Mouse (Mus musculus) myocyte (in vitro differentiated cells): Measurements from ENCODE around the gene Dclk2. TPM values are rescaled to one million over a fixed set of nuclear protein-coding genes. Genes with fewer than 3 reads are reported as not detected.

Experiments
- H3K27me3 ChIP-seq: one replicate; pipeline ENCODE4 v1.6.1; 2011; ENCODE audit not compliant: control insufficient read depth, insufficient read depth, insufficient read length
- H3K36me3 ChIP-seq: one replicate; pipeline ENCODE4 v1.6.1; 2011; ENCODE audit not compliant: control insufficient read depth, insufficient read depth
- H3K4me2 ChIP-seq: one replicate; pipeline ENCODE4 v1.6.1; 2011; ENCODE audit warnings: low read depth, control low read depth
- H3K4me3 ChIP-seq: one replicate; pipeline ENCODE4 v1.5.1; 2011; ENCODE audit warnings: mild to moderate bottlenecking, control low read depth, moderate library complexity
- H3K79me2 ChIP-seq: one replicate; pipeline ENCODE4 v1.6.1; 2011; ENCODE audit not compliant: control insufficient read depth, insufficient read depth
- H3ac ChIP-seq: one replicate; pipeline ENCODE4 v1.6.1; 2011; ENCODE audit not compliant: control insufficient read depth, insufficient read length
- CEBPB ChIP-seq: IDR thresholded peaks from 2 replicates; pipeline ENCODE4 v1.6.1; 2011; ENCODE audit warnings: mild to moderate bottlenecking, moderate library complexity; ENCODE audit not compliant: poor library complexity, insufficient read depth, severe bottlenecking
- E2F4 ChIP-seq: IDR thresholded peaks from one replicate; pipeline ENCODE4 v1.6.1; 2011; ENCODE audit warnings: mild to moderate bottlenecking, control low read depth, moderate library complexity; ENCODE audit not compliant: insufficient read depth
- MAX ChIP-seq: IDR thresholded peaks from one replicate; pipeline ENCODE4 v1.6.1; 2011; ENCODE audit warnings: low read depth, mild to moderate bottlenecking, control low read depth
- MYOD1 ChIP-seq, 3 experiments: IDR thresholded peaks; one replicate each; pipeline ENCODE4 v1.6.1; 2011; ENCODE audit warnings: control low read depth in 2 of 3, low read depth in 2 of 3, mild to moderate bottlenecking in 2 of 3, moderate library complexity in 1 of 3; ENCODE audit not compliant: insufficient read length in 2 of 3, control insufficient read depth in 1 of 3
- MYOG ChIP-seq, 3 experiments: IDR thresholded peaks; one replicate each; pipeline ENCODE4 v1.6.1; 2011; ENCODE audit warnings: control low read depth in 2 of 3, low read depth in 2 of 3, mild to moderate bottlenecking in 2 of 3; ENCODE audit not compliant: insufficient read length in 2 of 3, control insufficient read depth in 1 of 3, insufficient read depth in 1 of 3
- POLR2A ChIP-seq: IDR thresholded peaks from one replicate; pipeline ENCODE4 v1.6.1; 2011; ENCODE audit warnings: low read depth, mild to moderate bottlenecking, control low read depth, moderate library complexity; ENCODE audit not compliant: insufficient read length
- POLR2AphosphoS2 ChIP-seq: IDR thresholded peaks from one replicate; pipeline ENCODE4 v1.6.1; 2011; ENCODE audit warnings: low read depth, control low read depth; ENCODE audit not compliant: insufficient read length
- REST ChIP-seq: IDR thresholded peaks from one replicate; pipeline ENCODE4 v1.6.1; 2011; ENCODE audit warnings: mild to moderate bottlenecking, control low read depth, moderate library complexity; ENCODE audit not compliant: insufficient read depth, insufficient read length
- SRF ChIP-seq: IDR thresholded peaks from one replicate; pipeline ENCODE4 v1.6.1; 2011; ENCODE audit warnings: low read depth; ENCODE audit not compliant: control insufficient read depth, insufficient read length
- TCF12 ChIP-seq: IDR thresholded peaks from one replicate; pipeline ENCODE4 v1.6.1; 2011; ENCODE audit warnings: mild to moderate bottlenecking, control low read depth; ENCODE audit not compliant: poor library complexity, insufficient read depth, severe bottlenecking
- TCF3 ChIP-seq: IDR thresholded peaks from one replicate; pipeline ENCODE4 v1.6.1; 2011; ENCODE audit warnings: low read depth, control low read depth; ENCODE audit not compliant: insufficient read length
- USF1 ChIP-seq: IDR thresholded peaks from one replicate; pipeline ENCODE4 v1.6.1; 2011; ENCODE audit warnings: low read depth, mild to moderate bottlenecking, control low read depth, moderate library complexity
- polyA plus RNA-seq: library from polyadenylated mRNA; unstranded; fragments of >200 nt; fragmentation: generic; extraction: Trizol; gene quantifications from one replicate; pipeline ENCODE4 v1.2.1, GENCODE M21; 2012; ENCODE audit warnings: missing spikeins

Dclk2 gene
- polyA plus RNA-seq, 1 experiment = 1.8 TPM

GRCm38 (mm10) chr3:86933446-86933845, 12.8 kb upstream of the Dclk2 start:
- no peak for TF ChIP-seq TCF3
- no peak for TF ChIP-seq POLR2A
- TF ChIP-seq CEBPB = no peak
- TF ChIP-seq SRF = no peak
- no peak for TF ChIP-seq REST
- no peak for TF ChIP-seq POLR2AphosphoS2
- no peak for TF ChIP-seq E2F4
- TF ChIP-seq USF1 = no peak
- TF ChIP-seq MAX = no peak
- no peak for TF ChIP-seq MYOD1 (IDR thresholded peaks at IDR 0.05; ENCODE audit: control insufficient read depth in 1 of 3, insufficient read length in 2 of 3, low read depth in 2 of 3)
- TF ChIP-seq TCF12 = no peak
- no peak for TF ChIP-seq MYOG (IDR thresholded peaks at IDR 0.05; ENCODE audit: control insufficient read depth in 1 of 3, insufficient read depth in 1 of 3, insufficient read length in 2 of 3, low read depth in 2 of 3)
- Histone ChIP-seq H3ac (no peak overlapping the region), H3K36me3 (no peaks in the 10 kb centered on the region), H3K4me3 (no peak overlapping the region), H3K4me2 (no peak overlapping the region), H3K79me2 (no peaks in the 10 kb centered on the region), H3K27me3 (no peaks in the 10 kb centered on the region)

DNA sequence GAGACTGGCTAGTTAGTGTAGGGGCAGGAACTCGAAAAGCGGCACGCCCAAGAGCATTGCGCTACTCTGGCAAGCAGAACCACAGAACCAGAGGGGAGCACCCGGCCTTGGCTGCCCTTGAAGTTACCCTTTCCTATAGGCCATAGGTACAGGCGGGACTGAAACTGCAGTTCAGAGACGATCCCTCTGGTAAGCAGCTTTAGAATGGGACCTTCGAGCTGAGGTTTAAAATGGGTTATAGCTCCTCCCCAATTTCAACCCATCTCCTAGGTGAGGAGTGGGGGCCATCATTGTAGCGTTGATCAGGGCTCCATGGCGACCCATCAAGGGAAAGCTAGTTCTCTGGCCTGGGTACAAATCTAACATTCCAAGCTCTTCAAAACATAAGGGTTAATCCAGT, 3.0 kb upstream of the Dclk2 start:
- Histone ChIP-seq H3K79me2 (no peaks in the 10 kb centered on the region), H3K4me3 (no peak overlapping the region), H3K36me3 (no peaks in the 10 kb centered on the region), H3ac (no peak overlapping the region), H3K4me2 (no peak overlapping the region), H3K27me3 (peaks cover 19% of the 10 kb centered on the region)
- TF ChIP-seq MYOD1 (IDR thresholded peaks at IDR 0.05; ENCODE audit: control insufficient read depth in 1 of 3, insufficient read length in 2 of 3, low read depth in 2 of 3) (no peak), SRF (no peak)

DNA sequence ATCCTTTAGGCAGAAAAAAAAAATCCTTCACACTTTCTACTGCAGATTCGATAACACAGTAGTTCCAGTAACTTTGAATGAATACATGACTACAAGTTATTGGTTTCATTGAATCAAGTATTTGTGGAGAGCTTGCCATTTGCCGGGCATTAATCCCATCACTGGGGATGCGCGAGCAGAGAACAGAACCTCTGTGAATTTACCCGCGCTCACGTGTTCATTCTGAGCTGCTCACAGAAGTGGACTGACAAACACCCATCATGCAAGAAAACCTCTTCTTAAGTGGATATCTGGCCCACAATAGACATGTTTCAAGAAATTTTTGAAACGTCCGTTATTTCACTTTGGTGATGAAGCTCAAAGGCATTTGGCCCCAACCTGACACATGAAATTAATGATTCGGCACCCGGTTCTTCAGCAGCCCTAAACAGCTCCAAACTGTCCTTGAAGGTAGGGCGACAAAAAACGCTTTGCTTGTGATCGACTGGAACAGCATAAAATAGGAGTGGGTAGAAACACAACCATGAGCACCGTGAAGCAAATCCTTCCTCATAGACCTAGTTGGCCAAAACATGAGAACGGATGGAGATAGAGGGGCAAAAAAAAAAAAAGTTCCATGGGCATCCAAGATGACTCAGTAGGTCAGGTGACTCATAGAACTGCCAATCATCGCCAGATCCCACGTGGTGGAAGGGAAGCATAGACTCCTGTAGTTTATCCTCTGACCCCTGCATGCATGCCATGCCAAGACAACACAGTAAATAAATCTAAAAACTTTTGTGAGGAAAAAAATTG, 726 bp upstream of the Dclk2 start:
- Histone ChIP-seq H3K4me3 (no peak overlapping the region), H3K4me2 (peak overlapping the region; percentile 59), H3ac (peak overlapping the region; percentile 15), H3K36me3 (no peaks in the 10 kb centered on the region), H3K27me3 (peaks cover 19% of the 10 kb centered on the region), H3K79me2 (no peaks in the 10 kb centered on the region)
- TF ChIP-seq USF1 (peak; percentile 38), CEBPB (no peak), MYOD1 (IDR thresholded peaks at IDR 0.05; ENCODE audit: control insufficient read depth in 1 of 3, insufficient read length in 2 of 3, low read depth in 2 of 3) (no peak)

GRCm38 (mm10) chr3:86919641-86920342, 860 bp downstream of the Dclk2 start:
- peak overlapping the region; percentile 15 for H3ac ChIP-seq
- peaks cover 19% of the 10 kb centered on the region for H3K27me3 ChIP-seq
- no peaks in the 10 kb centered on the region for H3K79me2 ChIP-seq
- peak overlapping the region; percentile 59 for H3K4me2 ChIP-seq
- no peak for TF ChIP-seq MYOG (IDR thresholded peaks at IDR 0.05; ENCODE audit: control insufficient read depth in 1 of 3, insufficient read depth in 1 of 3, insufficient read length in 2 of 3, low read depth in 2 of 3)
- TF ChIP-seq CEBPB = no peak
- TF ChIP-seq E2F4 = no peak
- TF ChIP-seq POLR2AphosphoS2 = no peak
- TF ChIP-seq TCF3 = no peak
- TF ChIP-seq MAX = no peak
- TF ChIP-seq MYOD1 (IDR thresholded peaks at IDR 0.05; ENCODE audit: control insufficient read depth in 1 of 3, insufficient read length in 2 of 3, low read depth in 2 of 3) = no peak
- no peak for TF ChIP-seq USF1
- TF ChIP-seq REST = no peak
- no peak overlapping the region for H3K4me3 ChIP-seq
- no peaks in the 10 kb centered on the region for H3K36me3 ChIP-seq

DNA sequence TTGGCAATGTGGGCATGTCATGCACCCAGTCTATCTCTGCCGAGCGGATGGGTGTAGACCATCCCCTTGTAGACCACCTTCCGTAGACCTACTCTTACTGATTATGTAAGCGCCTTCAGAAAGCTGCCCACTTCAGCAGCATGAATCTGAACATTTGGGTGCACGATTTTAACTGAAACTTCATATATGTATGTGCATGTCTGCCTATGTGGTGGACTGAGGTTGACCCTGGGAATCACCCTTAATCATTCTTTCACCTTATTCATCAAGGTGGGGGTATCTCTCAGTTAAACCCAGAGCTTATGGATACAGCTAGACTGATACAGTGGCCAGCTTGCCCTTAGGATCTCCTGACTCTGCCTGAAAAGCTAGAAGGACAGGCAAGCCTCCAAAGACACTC, 3.6 kb downstream of the Dclk2 start:
- peaks cover 19% of the 10 kb centered on the region for H3K27me3 ChIP-seq
- no peak for TF ChIP-seq MYOD1 (IDR thresholded peaks at IDR 0.05; ENCODE audit: control insufficient read depth in 1 of 3, insufficient read length in 2 of 3, low read depth in 2 of 3)
- no peak for TF ChIP-seq E2F4
- no peak for TF ChIP-seq TCF3
- TF ChIP-seq MAX = no peak
- no peak for TF ChIP-seq SRF
- no peak for TF ChIP-seq MYOG (IDR thresholded peaks at IDR 0.05; ENCODE audit: control insufficient read depth in 1 of 3, insufficient read depth in 1 of 3, insufficient read length in 2 of 3, low read depth in 2 of 3)
- no peak for TF ChIP-seq POLR2AphosphoS2
- TF ChIP-seq USF1 = no peak
- no peaks in the 10 kb centered on the region for H3K36me3 ChIP-seq
- no peak overlapping the region for H3K4me2 ChIP-seq
- no peaks in the 10 kb centered on the region for H3K79me2 ChIP-seq
- H3ac ChIP-seq = no peak overlapping the region
- H3K4me3 ChIP-seq = no peak overlapping the region
